Mouse (Mus musculus) lung, adult 2 months (tissue): ENCODE results near the gene Rph3al. TPM values are rescaled to one million over a fixed set of nuclear protein-coding genes. Genes with fewer than 3 reads are reported as not detected.

ENCODE experiments used
- DNase-seq: peaks from one replicate; pipeline ENCODE4 v3.0.0; 2022
- H3K4me1 ChIP-seq: fragments of 200-500 bp; 2 replicates; pipeline ENCODE4 v1.6.1; 2011; ENCODE audit warnings: low read length; ENCODE audit not compliant: control insufficient read depth, insufficient read depth
- H3K4me3 ChIP-seq: fragments of 200-500 bp; replicated peaks from 2 replicates; pipeline ENCODE3; 2011; ENCODE audit warnings: low read depth, mild to moderate bottlenecking, control low read depth, low read length; ENCODE audit errors: extremely low read depth
- CTCF ChIP-seq: fragments of 200-500 bp; IDR thresholded peaks from 2 replicates; pipeline ENCODE4 v1.5.1; 2011; ENCODE audit warnings: mild to moderate bottlenecking, low read length, control low read depth; ENCODE audit not compliant: insufficient read depth
- POLR2A ChIP-seq: fragments of 200-500 bp; IDR thresholded peaks from 2 replicates; pipeline ENCODE4 v1.6.1; 2011; ENCODE audit warnings: low read depth, mild to moderate bottlenecking, control low read depth, low read length, borderline replicate concordance; ENCODE audit errors: extremely low read depth
- WGBS: fragments of 180-500 bp; shearing (Covaris S2); methylation state at CpG from one replicate; pipeline ENCODE4 v1.1.7; 2018; 5-methylcytosine and 5-hydroxymethylcytosine counted together
- polyA plus RNA-seq: library from polyadenylated mRNA; depleted of rRNA; stranded (reverse); fragments of >200 nt; gene quantifications from 2 replicates; pipeline ENCODE4 v1.2.3, GENCODE M21; 2012

Rph3al gene
- polyA plus RNA-seq, 1 experiment = 15.5 TPM

DNA sequence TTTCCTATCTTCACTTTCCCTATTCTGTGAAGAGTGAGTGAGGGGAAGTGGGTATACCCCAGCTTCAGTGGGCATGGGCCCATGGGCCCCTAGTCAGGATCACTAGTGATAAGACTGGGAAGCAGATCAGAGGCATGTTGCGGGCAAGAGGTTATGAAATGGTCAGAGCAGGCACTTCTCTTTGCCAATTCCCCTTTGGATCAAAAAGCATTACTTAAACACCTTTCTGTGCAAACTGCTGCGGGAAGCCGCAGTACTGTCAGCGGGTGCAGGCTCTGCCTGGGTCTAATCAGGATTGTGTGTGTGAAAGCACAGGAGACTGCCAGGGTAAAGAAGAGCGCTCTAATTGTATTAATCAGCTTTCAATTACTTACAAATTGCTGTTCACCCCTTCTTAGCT is 67.8 kb downstream of the Rph3al start:
- 81% methylated on average over 5 of the region's 5 CpGs for WGBS
- Histone ChIP-seq H3K4me3 (no peak overlapping the region), H3K4me1 (peaks cover 6% of the 10 kb centered on the region)
- DNase-seq = no peak
- TF ChIP-seq CTCF (no peak), POLR2A (no peak)

- no peak for TF ChIP-seq CTCF
- TF ChIP-seq POLR2A = no peak
- no peak for DNase-seq
- peaks cover 6% of the 10 kb centered on the region for H3K4me1 ChIP-seq
- H3K4me3 ChIP-seq = no peak overlapping the region
- WGBS = 77% methylated on average over 5 of the region's 5 CpGs
Observed at GRCm38 (mm10) chr11:75869898-75870297, 68.3 kb downstream of the Rph3al start.

GRCm38 (mm10) chr11:75866861-75867260 is 71.4 kb downstream of the Rph3al start:
- no peak for DNase-seq
- 65% methylated on average over 4 of the region's 4 CpGs for WGBS
- H3K4me3 ChIP-seq = no peak overlapping the region
- H3K4me1 ChIP-seq = peaks cover 6% of the 10 kb centered on the region
- no peak for TF ChIP-seq CTCF
- TF ChIP-seq POLR2A = no peak

DNA sequence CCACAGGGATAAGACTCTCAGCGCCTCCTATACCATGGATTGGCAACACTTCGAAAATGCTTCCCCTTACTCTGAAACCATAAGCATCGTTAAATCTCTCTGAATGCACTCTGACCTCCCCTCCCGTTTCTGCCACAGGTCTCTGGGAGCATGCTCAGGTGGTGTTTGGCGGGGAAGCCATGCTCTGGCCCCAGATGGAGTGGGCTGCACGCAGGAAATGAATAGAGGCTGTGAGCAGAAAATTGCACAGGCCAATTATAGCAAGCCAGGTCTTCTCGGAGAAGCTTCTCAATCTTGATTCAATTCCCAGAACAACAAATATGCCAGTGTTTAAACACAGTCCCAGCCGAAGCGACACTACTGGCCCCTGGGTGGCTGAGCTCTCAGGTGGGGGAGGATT is 72.4 kb downstream of the Rph3al start:
- no peak for DNase-seq
- no peak overlapping the region for H3K4me3 ChIP-seq
- TF ChIP-seq POLR2A (no peak), CTCF (no peak)
- WGBS = 52% methylated on average over 9 of the region's 9 CpGs
- H3K4me1 ChIP-seq = peaks cover 6% of the 10 kb centered on the region

- no peak for DNase-seq
- Histone ChIP-seq H3K4me1 (peaks cover 6% of the 10 kb centered on the region), H3K4me3 (no peak overlapping the region)
- 44% methylated on average over 7 of the region's 7 CpGs for WGBS
- TF ChIP-seq POLR2A (no peak), CTCF (no peak)
Observed at GRCm38 (mm10) chr11:75865253-75865619, 73.0 kb downstream of the Rph3al start.

DNA sequence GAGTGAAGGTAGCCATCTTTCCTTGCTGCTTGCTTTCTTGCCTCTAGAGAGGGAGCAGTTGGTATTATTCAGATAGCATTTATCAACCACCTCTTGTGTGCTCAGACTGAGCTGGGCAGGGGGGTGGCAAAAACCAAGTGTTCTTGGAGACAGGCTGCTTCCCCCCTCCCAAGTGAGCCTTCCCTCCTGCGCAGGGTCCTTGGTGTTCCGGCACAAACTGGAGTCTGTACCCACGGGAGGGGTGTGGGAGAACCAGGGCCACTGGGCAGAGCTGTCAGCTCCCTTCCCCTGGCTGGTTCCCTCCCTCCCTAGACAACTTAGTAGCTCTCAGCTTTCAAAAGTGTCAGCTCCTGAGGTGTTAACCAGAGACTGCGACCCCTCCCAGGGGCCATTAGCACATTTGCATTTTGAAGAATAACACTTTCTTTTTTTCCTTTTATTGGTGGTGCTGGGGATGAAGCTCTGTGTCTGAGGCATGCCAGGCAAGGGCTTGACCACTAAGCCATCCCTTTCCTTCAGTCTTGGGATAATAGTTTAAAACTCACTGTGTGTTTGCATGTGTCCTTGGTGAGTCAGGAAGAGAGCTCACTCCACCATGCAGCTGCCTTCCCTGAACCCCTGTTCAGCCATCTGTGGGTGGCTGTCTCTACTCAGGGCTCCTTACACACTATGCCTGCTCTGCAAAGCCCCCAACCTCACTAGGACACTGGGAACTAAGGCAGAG is 73.5 kb downstream of the Rph3al start:
- WGBS = 80% methylated on average over 4 of the region's 4 CpGs
- DNase-seq = no peak
- H3K4me3 ChIP-seq = no peak overlapping the region
- H3K4me1 ChIP-seq = peaks cover 6% of the 10 kb centered on the region
- TF ChIP-seq POLR2A (no peak), CTCF (no peak)

DNA sequence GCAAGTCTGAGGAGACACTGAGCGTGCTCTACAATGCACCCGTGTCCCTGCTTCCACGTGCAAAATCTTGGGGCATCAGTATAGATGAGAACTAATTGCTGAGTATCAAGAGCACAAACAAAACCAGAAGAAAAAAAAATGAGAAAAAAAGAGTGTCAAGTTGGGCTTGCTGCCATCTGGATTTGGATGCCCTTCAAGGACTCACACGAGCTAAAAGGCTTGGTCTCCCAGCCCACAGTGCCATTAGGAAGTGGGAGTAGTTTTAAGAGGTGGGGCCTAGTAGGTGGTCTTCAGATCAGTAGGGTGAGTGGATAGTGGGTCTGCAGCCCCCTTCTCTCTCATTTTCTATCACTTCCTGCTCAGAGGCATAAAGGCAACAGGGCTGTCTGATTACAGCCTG is 75.8 kb downstream of the Rph3al start:
- no peak overlapping the region for H3K4me3 ChIP-seq
- no peak for DNase-seq
- peaks cover 16% of the 10 kb centered on the region for H3K4me1 ChIP-seq
- TF ChIP-seq POLR2A (no peak), CTCF (no peak)
- WGBS = 55% methylated on average over 4 of the region's 4 CpGs

GRCm38 (mm10) chr11:75861653-75862052 is 76.6 kb downstream of the Rph3al start:
- no peak for DNase-seq
- no peak overlapping the region for H3K4me3 ChIP-seq
- peaks cover 15% of the 10 kb centered on the region for H3K4me1 ChIP-seq
- TF ChIP-seq CTCF = no peak
- no peak for TF ChIP-seq POLR2A
- 53% methylated on average over 4 of the region's 4 CpGs for WGBS

DNA sequence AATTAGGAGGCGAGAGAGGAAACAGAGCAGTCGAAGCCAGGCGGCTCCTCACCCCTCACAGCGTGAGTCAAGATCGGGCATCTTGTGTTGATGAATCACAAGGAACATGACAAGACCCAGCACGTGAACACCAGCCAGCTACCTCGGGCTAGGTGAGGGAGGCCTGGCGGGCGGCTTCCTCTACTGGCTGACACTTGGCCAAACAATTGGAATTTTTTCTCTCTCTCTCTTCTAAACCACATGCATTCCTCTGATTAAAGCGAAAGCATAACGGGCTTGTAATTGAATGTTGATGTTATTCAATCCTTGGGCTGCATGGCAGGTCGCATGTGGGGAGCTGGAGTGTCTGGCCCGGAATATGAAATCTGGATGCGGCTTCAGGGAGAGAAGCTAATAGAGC is 77.0 kb downstream of the Rph3al start:
- WGBS = 42% methylated on average over 14 of the region's 14 CpGs
- peak; percentile 17 for DNase-seq
- H3K4me1 ChIP-seq = peaks cover 13% of the 10 kb centered on the region
- TF ChIP-seq CTCF (no peak), POLR2A (no peak)
- H3K4me3 ChIP-seq = no peak overlapping the region

DNA sequence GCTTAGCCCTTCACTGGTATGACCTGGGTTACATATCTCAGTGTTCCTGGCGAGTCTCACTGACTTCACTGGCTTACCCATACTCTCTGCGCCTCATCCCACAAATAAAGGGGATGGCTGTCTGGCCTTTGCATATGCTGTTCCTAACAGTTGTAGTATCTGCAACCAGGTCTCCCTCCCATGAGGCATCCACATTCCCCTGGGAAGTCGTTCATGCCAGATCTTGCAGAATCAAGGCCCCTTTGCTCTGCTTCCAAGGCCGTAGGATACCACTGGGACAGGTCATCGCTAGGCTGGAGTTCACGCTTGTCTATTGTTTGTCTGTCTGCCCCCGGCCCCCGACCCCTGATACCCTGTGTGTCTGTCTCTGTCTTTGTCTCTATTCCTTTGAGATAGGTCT is 78.8 kb downstream of the Rph3al start:
- WGBS = 90% methylated on average over 8 of the region's 8 CpGs
- TF ChIP-seq CTCF = no peak
- TF ChIP-seq POLR2A = no peak
- no peak overlapping the region for H3K4me3 ChIP-seq
- no peak for DNase-seq
- peaks cover 13% of the 10 kb centered on the region for H3K4me1 ChIP-seq
